Mouse (Mus musculus) myocyte (in vitro differentiated cells): ENCODE data around the gene Rph3al. TPM values are rescaled to one million over a fixed set of nuclear protein-coding genes. Genes with fewer than 3 reads are reported as not detected.

ENCODE experiments used
- H3K27me3 ChIP-seq: one replicate; pipeline ENCODE4 v1.6.1; 2011; ENCODE audit not compliant: control insufficient read depth, insufficient read depth, insufficient read length
- H3K36me3 ChIP-seq: one replicate; pipeline ENCODE4 v1.6.1; 2011; ENCODE audit not compliant: control insufficient read depth, insufficient read depth
- H3K4me2 ChIP-seq: one replicate; pipeline ENCODE4 v1.6.1; 2011; ENCODE audit warnings: low read depth, control low read depth
- H3K4me3 ChIP-seq: one replicate; pipeline ENCODE4 v1.5.1; 2011; ENCODE audit warnings: mild to moderate bottlenecking, control low read depth, moderate library complexity
- H3K79me2 ChIP-seq: one replicate; pipeline ENCODE4 v1.6.1; 2011; ENCODE audit not compliant: control insufficient read depth, insufficient read depth
- H3ac ChIP-seq: one replicate; pipeline ENCODE4 v1.6.1; 2011; ENCODE audit not compliant: control insufficient read depth, insufficient read length
- CEBPB ChIP-seq: IDR thresholded peaks from 2 replicates; pipeline ENCODE4 v1.6.1; 2011; ENCODE audit warnings: mild to moderate bottlenecking, moderate library complexity; ENCODE audit not compliant: poor library complexity, insufficient read depth, severe bottlenecking
- E2F4 ChIP-seq: IDR thresholded peaks from one replicate; pipeline ENCODE4 v1.6.1; 2011; ENCODE audit warnings: mild to moderate bottlenecking, control low read depth, moderate library complexity; ENCODE audit not compliant: insufficient read depth
- MAX ChIP-seq: IDR thresholded peaks from one replicate; pipeline ENCODE4 v1.6.1; 2011; ENCODE audit warnings: low read depth, mild to moderate bottlenecking, control low read depth
- MYOD1 ChIP-seq, 3 experiments: IDR thresholded peaks; one replicate each; pipeline ENCODE4 v1.6.1; 2011; ENCODE audit warnings: control low read depth in 2 of 3, low read depth in 2 of 3, mild to moderate bottlenecking in 2 of 3, moderate library complexity in 1 of 3; ENCODE audit not compliant: insufficient read length in 2 of 3, control insufficient read depth in 1 of 3
- MYOG ChIP-seq, 3 experiments: IDR thresholded peaks; one replicate each; pipeline ENCODE4 v1.6.1; 2011; ENCODE audit warnings: control low read depth in 2 of 3, low read depth in 2 of 3, mild to moderate bottlenecking in 2 of 3; ENCODE audit not compliant: insufficient read length in 2 of 3, control insufficient read depth in 1 of 3, insufficient read depth in 1 of 3
- POLR2A ChIP-seq: IDR thresholded peaks from one replicate; pipeline ENCODE4 v1.6.1; 2011; ENCODE audit warnings: low read depth, mild to moderate bottlenecking, control low read depth, moderate library complexity; ENCODE audit not compliant: insufficient read length
- POLR2AphosphoS2 ChIP-seq: IDR thresholded peaks from one replicate; pipeline ENCODE4 v1.6.1; 2011; ENCODE audit warnings: low read depth, control low read depth; ENCODE audit not compliant: insufficient read length
- REST ChIP-seq: IDR thresholded peaks from one replicate; pipeline ENCODE4 v1.6.1; 2011; ENCODE audit warnings: mild to moderate bottlenecking, control low read depth, moderate library complexity; ENCODE audit not compliant: insufficient read depth, insufficient read length
- SRF ChIP-seq: IDR thresholded peaks from one replicate; pipeline ENCODE4 v1.6.1; 2011; ENCODE audit warnings: low read depth; ENCODE audit not compliant: control insufficient read depth, insufficient read length
- TCF12 ChIP-seq: IDR thresholded peaks from one replicate; pipeline ENCODE4 v1.6.1; 2011; ENCODE audit warnings: mild to moderate bottlenecking, control low read depth; ENCODE audit not compliant: poor library complexity, insufficient read depth, severe bottlenecking
- TCF3 ChIP-seq: IDR thresholded peaks from one replicate; pipeline ENCODE4 v1.6.1; 2011; ENCODE audit warnings: low read depth, control low read depth; ENCODE audit not compliant: insufficient read length
- USF1 ChIP-seq: IDR thresholded peaks from one replicate; pipeline ENCODE4 v1.6.1; 2011; ENCODE audit warnings: low read depth, mild to moderate bottlenecking, control low read depth, moderate library complexity
- polyA plus RNA-seq: library from polyadenylated mRNA; unstranded; fragments of >200 nt; fragmentation: generic; extraction: Trizol; gene quantifications from one replicate; pipeline ENCODE4 v1.2.1, GENCODE M21; 2012; ENCODE audit warnings: missing spikeins

Gene Rph3al
- polyA plus RNA-seq, 1 experiment, result 0.05 TPM

GRCm38 (mm10) chr11:75810526-75810925 is 127.7 kb downstream of the Rph3al start:
- H3K4me3 ChIP-seq, result no peak overlapping the region
- H3K79me2 ChIP-seq, result no peaks in the 10 kb centered on the region
- H3K36me3 ChIP-seq, result no peaks in the 10 kb centered on the region
- no peak for TF ChIP-seq MAX
- no peak for TF ChIP-seq E2F4
- no peak for TF ChIP-seq SRF
- TF ChIP-seq REST, result no peak
- no peak for TF ChIP-seq MYOG (IDR thresholded peaks at IDR 0.05; ENCODE audit: control insufficient read depth in 1 of 3, insufficient read depth in 1 of 3, insufficient read length in 2 of 3, low read depth in 2 of 3)
- no peak for TF ChIP-seq USF1
- TF ChIP-seq POLR2AphosphoS2, result no peak
- TF ChIP-seq POLR2A, result no peak
- no peak for TF ChIP-seq TCF12
- no peak for TF ChIP-seq CEBPB
- TF ChIP-seq MYOD1 (IDR thresholded peaks at IDR 0.05; ENCODE audit: control insufficient read depth in 1 of 3, insufficient read length in 2 of 3, low read depth in 2 of 3), result no peak
- TF ChIP-seq TCF3, result no peak
- H3ac ChIP-seq, result no peak overlapping the region
- no peak overlapping the region for H3K4me2 ChIP-seq
- H3K27me3 ChIP-seq, result no peaks in the 10 kb centered on the region

GRCm38 (mm10) chr11:75807486-75807885 is 130.7 kb downstream of the Rph3al start:
- Histone ChIP-seq H3K79me2 (no peaks in the 10 kb centered on the region), H3ac (no peak overlapping the region), H3K36me3 (no peaks in the 10 kb centered on the region), H3K4me3 (no peak overlapping the region), H3K4me2 (no peak overlapping the region), H3K27me3 (no peaks in the 10 kb centered on the region)
- no peak for TF ChIP-seq POLR2A
- TF ChIP-seq POLR2AphosphoS2, result no peak
- TF ChIP-seq TCF12, result no peak
- no peak for TF ChIP-seq MAX
- TF ChIP-seq E2F4, result no peak
- TF ChIP-seq MYOD1 (IDR thresholded peaks at IDR 0.05; ENCODE audit: control insufficient read depth in 1 of 3, insufficient read length in 2 of 3, low read depth in 2 of 3), result no peak
- no peak for TF ChIP-seq USF1

GRCm38 (mm10) chr11:75801771-75802550 is 136.3 kb downstream of the Rph3al start:
- TF ChIP-seq TCF3 (no peak), MYOG (IDR thresholded peaks at IDR 0.05; ENCODE audit: control insufficient read depth in 1 of 3, insufficient read depth in 1 of 3, insufficient read length in 2 of 3, low read depth in 2 of 3) (no peak), REST (no peak)
- Histone ChIP-seq H3ac (no peak overlapping the region), H3K4me2 (no peak overlapping the region), H3K27me3 (no peaks in the 10 kb centered on the region), H3K4me3 (no peak overlapping the region), H3K79me2 (no peaks in the 10 kb centered on the region), H3K36me3 (no peaks in the 10 kb centered on the region)

- no peaks in the 10 kb centered on the region for H3K27me3 ChIP-seq
- no peak overlapping the region for H3K4me3 ChIP-seq
- no peak overlapping the region for H3ac ChIP-seq
- H3K79me2 ChIP-seq, result no peaks in the 10 kb centered on the region
- TF ChIP-seq POLR2A (no peak), TCF12 (no peak), CEBPB (no peak), MAX (no peak), REST (no peak), SRF (no peak), E2F4 (no peak), POLR2AphosphoS2 (no peak), MYOG (IDR thresholded peaks at IDR 0.05; ENCODE audit: control insufficient read depth in 1 of 3, insufficient read depth in 1 of 3, insufficient read length in 2 of 3, low read depth in 2 of 3) (no peak), USF1 (no peak)
- H3K4me2 ChIP-seq, result no peak overlapping the region
- no peaks in the 10 kb centered on the region for H3K36me3 ChIP-seq
Observed at GRCm38 (mm10) chr11:75801369-75801768, 136.9 kb downstream of the Rph3al start.

GRCm38 (mm10) chr11:75796536-75797246 is 141.5 kb downstream of the Rph3al start:
- Histone ChIP-seq H3K4me2 (no peak overlapping the region), H3K36me3 (no peaks in the 10 kb centered on the region), H3K79me2 (no peaks in the 10 kb centered on the region), H3K27me3 (peaks cover 37% of the 10 kb centered on the region), H3K4me3 (no peak overlapping the region), H3ac (no peak overlapping the region)
- TF ChIP-seq POLR2AphosphoS2, result no peak
- no peak for TF ChIP-seq TCF12
- TF ChIP-seq MYOG (IDR thresholded peaks at IDR 0.05; ENCODE audit: control insufficient read depth in 1 of 3, insufficient read depth in 1 of 3, insufficient read length in 2 of 3, low read depth in 2 of 3), result peak in 2 of 3 experiments; percentile 6 to 33
- TF ChIP-seq MYOD1 (IDR thresholded peaks at IDR 0.05; ENCODE audit: control insufficient read depth in 1 of 3, insufficient read length in 2 of 3, low read depth in 2 of 3), result peak in 1 of 3 experiments; percentile 62
- TF ChIP-seq CEBPB, result no peak
- no peak for TF ChIP-seq SRF
- TF ChIP-seq REST, result no peak
- TF ChIP-seq TCF3, result no peak
- TF ChIP-seq USF1, result no peak
